In the genomic region with DNA sequence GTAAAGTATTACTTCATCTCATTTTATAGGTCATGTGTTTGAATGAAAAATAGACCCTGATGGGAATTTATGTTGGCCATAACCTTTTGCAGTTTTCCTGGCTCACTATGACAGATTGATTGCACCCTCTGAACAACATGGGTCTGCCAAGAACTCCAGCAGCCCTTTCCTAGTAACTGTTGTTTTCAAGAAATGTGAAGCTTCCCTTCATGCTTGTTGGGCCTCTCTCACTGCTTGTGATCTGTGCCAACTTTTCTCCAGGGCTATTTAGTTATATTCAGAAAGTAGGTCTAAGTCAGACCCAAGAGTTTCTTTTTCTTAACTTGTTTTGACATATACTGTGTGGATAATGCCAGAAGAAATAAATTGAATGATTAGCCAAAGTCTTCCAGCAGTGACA, we compare ENCODE assay signal across 11 mouse cellular contexts. TPM values are rescaled to one million over a fixed set of nuclear protein-coding genes. Genes with fewer than 3 reads are reported as not detected.
DNase-seq lines count a peak whose midpoint lies in the region; ATAC-seq and TF ChIP-seq lines count a peak whose summit lies in the region.
"Had no signal": no experiment of that assay in that cellular context is flagged by ENCODE, and none has a peak within 500 bp of the region (broad histone marks: within the 10 kb centered on the region; RNA-seq: fewer than 3 reads in every experiment).

No protein-coding gene starts in this region.

- H3K36me3 ChIP-seq in forebrain, embryonic 15.5 days, result peaks cover 19% of the 10 kb centered on the region
- no peaks in the 10 kb centered on the region; the same call in 1 of the 2 replicates for H3K36me3 ChIP-seq in forebrain, embryonic 11.5 days (ENCODE audit: control insufficient read depth, insufficient read depth, low read length)
- H3K36me3 ChIP-seq in midbrain, postnatal 0 days (ENCODE audit: insufficient read depth, low read length), result peaks cover 23% of the 10 kb centered on the region; the same call in 1 of the 2 replicates
- H3K36me3 ChIP-seq in midbrain, embryonic 14.5 days (ENCODE audit: control insufficient read depth, insufficient read depth, low read length), result peaks cover 37% of the 10 kb centered on the region
- H3K36me3 ChIP-seq in kidney, postnatal 0 days (ENCODE audit: insufficient read depth, low read length), result peaks cover 13% of the 10 kb centered on the region; the same call in 1 of the 2 replicates
- H3K36me3 ChIP-seq in liver, embryonic 12.5 days, result peaks cover 71% of the 10 kb centered on the region
- peaks cover 11% of the 10 kb centered on the region; the same call in 1 of the 2 replicates for H3K36me3 ChIP-seq in heart, embryonic 11.5 days (ENCODE audit: control insufficient read depth, insufficient read depth, low read length)

- H3K4me2 ChIP-seq in forebrain, embryonic 15.5 days (replicated peaks), result no peak overlapping the region
- no peak overlapping the region for H3K4me2 ChIP-seq in forebrain, embryonic 11.5 days (ENCODE audit: low read depth, low read length, severe bottlenecking)
- H3K4me2 ChIP-seq in midbrain, postnatal 0 days (ENCODE audit: low read depth, low read length, poor library complexity, severe bottlenecking), result no peak overlapping the region
- H3K4me2 ChIP-seq in midbrain, embryonic 14.5 days (ENCODE audit: low read length), result no peak overlapping the region
- no peak overlapping the region for H3K4me2 ChIP-seq in kidney, postnatal 0 days (ENCODE audit: low read length)
- H3K4me2 ChIP-seq in liver, embryonic 12.5 days, result no peak overlapping the region
- H3K4me2 ChIP-seq in heart, embryonic 11.5 days, result no peak overlapping the region
- H3K4me2 ChIP-seq: midbrain, embryonic 13.5 days had no signal

- no peak overlapping the region for H3K27ac ChIP-seq in forebrain, embryonic 15.5 days (replicated peaks)
- H3K27ac ChIP-seq in forebrain, embryonic 11.5 days (ENCODE audit: low read depth, low read length), result no peak overlapping the region
- H3K27ac ChIP-seq in midbrain, postnatal 0 days (ENCODE audit: low read depth, low read length), result no peak overlapping the region
- no peak overlapping the region for H3K27ac ChIP-seq in midbrain, embryonic 14.5 days (replicated peaks; ENCODE audit: low read depth, low read length)
- no peak overlapping the region; the same call in 1 of the 2 replicates for H3K27ac ChIP-seq in kidney, postnatal 0 days
- H3K27ac ChIP-seq in liver, embryonic 12.5 days, result no peak overlapping the region
- H3K27ac ChIP-seq in heart, embryonic 11.5 days (ENCODE audit: low read depth, low read length), result no peak overlapping the region
- H3K27ac ChIP-seq: midbrain, embryonic 13.5 days had no signal

- H3K27me3 ChIP-seq in forebrain, embryonic 15.5 days, result no peaks in the 10 kb centered on the region
- H3K27me3 ChIP-seq in forebrain, embryonic 11.5 days (ENCODE audit: control insufficient read depth, insufficient read depth, low read length), result no peaks in the 10 kb centered on the region
- no peaks in the 10 kb centered on the region for H3K27me3 ChIP-seq in midbrain, postnatal 0 days (ENCODE audit: insufficient read depth, low read length)
- H3K27me3 ChIP-seq in midbrain, embryonic 14.5 days (ENCODE audit: control insufficient read depth, insufficient read depth, low read length), result no peaks in the 10 kb centered on the region
- H3K27me3 ChIP-seq in kidney, postnatal 0 days (ENCODE audit: insufficient read depth, low read length), result no peaks in the 10 kb centered on the region
- no peaks in the 10 kb centered on the region for H3K27me3 ChIP-seq in liver, embryonic 12.5 days (replicated peaks)
- H3K27me3 ChIP-seq in heart, embryonic 11.5 days (ENCODE audit: control insufficient read depth, insufficient read depth, low read length), result no peaks in the 10 kb centered on the region
- H3K27me3 ChIP-seq: midbrain, embryonic 13.5 days had no signal

- no peak for DNase-seq in forebrain, embryonic 11.5 days (ENCODE audit: low spot score)
- DNase-seq in midbrain, postnatal 0 days (ENCODE audit: low spot score), result peak; percentile 47
- DNase-seq in midbrain, embryonic 14.5 days, result no peak
- DNase-seq in kidney, postnatal 0 days (ENCODE audit: low spot score), result peak; percentile 93
- DNase-seq: cerebellum, adult 8-10 months; gastrocnemius, postnatal 10 days had no signal

- no peaks in the 10 kb centered on the region for H3K4me1 ChIP-seq in forebrain, embryonic 15.5 days
- H3K4me1 ChIP-seq in forebrain, embryonic 11.5 days (replicated peaks; ENCODE audit: control insufficient read depth, insufficient read depth, low read length), result no peaks in the 10 kb centered on the region
- H3K4me1 ChIP-seq in midbrain, postnatal 0 days (ENCODE audit: insufficient read depth, low read length), result no peaks in the 10 kb centered on the region
- no peaks in the 10 kb centered on the region for H3K4me1 ChIP-seq in midbrain, embryonic 14.5 days (ENCODE audit: control insufficient read depth, insufficient read depth, low read length)
- H3K4me1 ChIP-seq in kidney, postnatal 0 days (replicated peaks; ENCODE audit: insufficient read depth, low read length), result no peaks in the 10 kb centered on the region
- H3K4me1 ChIP-seq in liver, embryonic 12.5 days, result no peaks in the 10 kb centered on the region
- H3K4me1 ChIP-seq in heart, embryonic 11.5 days (ENCODE audit: control insufficient read depth, insufficient read depth, low read length), result no peaks in the 10 kb centered on the region
- H3K4me1 ChIP-seq: midbrain, embryonic 13.5 days had no signal

- no peak for TF ChIP-seq CTCF in midbrain, postnatal 0 days (IDR thresholded peaks at IDR 0.05)
- TF ChIP-seq CTCF in kidney, postnatal 0 days (IDR thresholded peaks at IDR 0.05; ENCODE audit: low read depth), result no peak

- ATAC-seq in forebrain, embryonic 15.5 days (replicated peaks), result peak; percentile 51; the same call in 1 of the 2 replicates
- no peak for ATAC-seq in forebrain, embryonic 11.5 days (replicated peaks; ENCODE audit: low FRiP score)
- ATAC-seq in midbrain, postnatal 0 days (ENCODE audit: low FRiP score), result no peak
- no peak for ATAC-seq in midbrain, embryonic 14.5 days (ENCODE audit: low FRiP score, low TSS enrichment)
- peak; percentile 49; the same call in 1 of the 2 replicates for ATAC-seq in kidney, postnatal 0 days (replicated peaks; ENCODE audit: low FRiP score, low read depth)
- ATAC-seq in megakaryocyte progenitor cell, adult 5-6 weeks (replicated peaks; ENCODE audit: poor library complexity), result no peak
- no peak for ATAC-seq in liver, embryonic 12.5 days
- ATAC-seq in heart, embryonic 11.5 days (replicated peaks; ENCODE audit: insufficient number of reproducible peaks, low FRiP score, low TSS enrichment), result no peak
- ATAC-seq: midbrain, embryonic 13.5 days had no signal

- H3K9ac ChIP-seq in forebrain, embryonic 15.5 days (replicated peaks), result no peak overlapping the region
- H3K9ac ChIP-seq in forebrain, embryonic 11.5 days (ENCODE audit: low read length), result no peak overlapping the region
- H3K9ac ChIP-seq in midbrain, postnatal 0 days (replicated peaks; ENCODE audit: low read length, poor library complexity, severe bottlenecking), result no peak overlapping the region
- no peak overlapping the region for H3K9ac ChIP-seq in midbrain, embryonic 14.5 days (replicated peaks; ENCODE audit: low read length)
- no peak overlapping the region for H3K9ac ChIP-seq in kidney, postnatal 0 days (ENCODE audit: low read depth, low read length)
- no peak overlapping the region for H3K9ac ChIP-seq in liver, embryonic 12.5 days
- no peak overlapping the region for H3K9ac ChIP-seq in heart, embryonic 11.5 days (ENCODE audit: low read depth, low read length)
- H3K9ac ChIP-seq: midbrain, embryonic 13.5 days had no signal

- H3K4me3 ChIP-seq in forebrain, embryonic 15.5 days, result no peak overlapping the region
- no peak overlapping the region for H3K4me3 ChIP-seq in forebrain, embryonic 11.5 days (ENCODE audit: low read depth, low read length)
- H3K4me3 ChIP-seq in midbrain, postnatal 0 days (ENCODE audit: low read depth, low read length), result no peak overlapping the region
- H3K4me3 ChIP-seq in midbrain, embryonic 14.5 days (replicated peaks; ENCODE audit: low read depth, low read length), result no peak overlapping the region
- no peak overlapping the region for H3K4me3 ChIP-seq in kidney, postnatal 0 days (replicated peaks; ENCODE audit: low read depth, low read length)
- H3K4me3 ChIP-seq in liver, embryonic 12.5 days, result no peak overlapping the region
- H3K4me3 ChIP-seq in heart, embryonic 11.5 days (ENCODE audit: low read depth, low read length), result no peak overlapping the region
- H3K4me3 ChIP-seq: midbrain, embryonic 13.5 days had no signal

- H3K9me3 ChIP-seq in forebrain, embryonic 15.5 days, result no peaks in the 10 kb centered on the region
- no peaks in the 10 kb centered on the region for H3K9me3 ChIP-seq in forebrain, embryonic 11.5 days (ENCODE audit: control insufficient read depth, low read length)
- no peaks in the 10 kb centered on the region for H3K9me3 ChIP-seq in midbrain, postnatal 0 days (ENCODE audit: low read length)
- no peaks in the 10 kb centered on the region for H3K9me3 ChIP-seq in midbrain, embryonic 14.5 days (ENCODE audit: control insufficient read depth, low read length)
- H3K9me3 ChIP-seq in kidney, postnatal 0 days (replicated peaks; ENCODE audit: low read length), result no peaks in the 10 kb centered on the region
- H3K9me3 ChIP-seq in liver, embryonic 12.5 days (replicated peaks), result no peaks in the 10 kb centered on the region
- H3K9me3 ChIP-seq in heart, embryonic 11.5 days (replicated peaks; ENCODE audit: control insufficient read depth, low read length), result no peaks in the 10 kb centered on the region
- H3K9me3 ChIP-seq: midbrain, embryonic 13.5 days had no signal

RNA-seq across cellular contexts. Expression of gene Lonp2, which starts 44.9 kb away (rescaled TPM):
- 87.6 and 88.3 TPM in 2 replicates for polyA plus RNA-seq in forebrain, embryonic 15.5 days (2015; fragmentation: Nextera tagmentation; extraction: Ambion mirVana)
- 55.5 and 57.1 TPM in 2 replicates for polyA plus RNA-seq in forebrain, embryonic 11.5 days (2014; fragmentation: Nextera tagmentation; extraction: Ambion mirVana)
- total RNA-seq in midbrain, postnatal 0 days (2014; rRNA removed), result 51.2 and 55.2 TPM in 2 replicates
- 62.5 TPM in 2 replicates for polyA plus RNA-seq in midbrain, postnatal 0 days (2015; fragmentation: Nextera tagmentation; extraction: Ambion mirVana)
- polyA plus RNA-seq in midbrain, embryonic 14.5 days (2014; fragmentation: Nextera tagmentation; extraction: Ambion mirVana), result 66.2 and 87.3 TPM in 2 replicates
- 67.7 and 67.9 TPM in 2 replicates for polyA plus RNA-seq in kidney, postnatal 0 days (2015; fragmentation: Nextera tagmentation; extraction: Ambion mirVana)
- total RNA-seq in megakaryocyte progenitor cell, adult 5-6 weeks (2015), result 37.1 and 47.0 TPM in 2 replicates
- total RNA-seq in megakaryocyte progenitor cell, adult 5-6 weeks (2017), result 47.7 and 51.4 TPM in 2 replicates
- 40.1 and 42.8 TPM in 2 replicates for polyA plus RNA-seq in liver, embryonic 12.5 days (2016; fragmentation: Nextera tagmentation; extraction: Ambion mirVana)
- polyA plus RNA-seq in heart, embryonic 11.5 days (2014; fragmentation: Nextera tagmentation; extraction: Ambion mirVana), result 53.2 and 69.2 TPM in 2 replicates

Comparison
In these comparisons a context has a peak if more than half of its experiments do, and no peak if none do; other contexts are left out.
1. ATAC-seq: peak in forebrain, embryonic 15.5 days (single experiment) and kidney, postnatal 0 days (single experiment); none in forebrain, embryonic 11.5 days (single experiment), midbrain, postnatal 0 days (single experiment), midbrain, embryonic 14.5 days (single experiment), megakaryocyte progenitor cell, adult 5-6 weeks (single experiment), liver, embryonic 12.5 days (single experiment) and heart, embryonic 11.5 days (single experiment).
2. DNase-seq: peak in midbrain, postnatal 0 days (single experiment) and kidney, postnatal 0 days (single experiment); none in forebrain, embryonic 11.5 days (single experiment) and midbrain, embryonic 14.5 days (single experiment).